Mouse (Mus musculus) hindbrain, embryonic 16.5 days (tissue): ENCODE data around the gene Tex29. TPM values are rescaled to one million over a fixed set of nuclear protein-coding genes. Genes with fewer than 3 reads are reported as not detected.

Source experiments
- ATAC-seq: fragments of 200-750 bp; cut with Nextera tagmentation; 2 replicates; pipeline ENCODE4 v1.8.0; 2017; ENCODE audit warnings: moderate TSS enrichment, moderate library complexity
- H3K27ac ChIP-seq: fragments of 300-500 bp; sonication (generic); 2 replicates; pipeline ENCODE4 v1.5.1; 2014; ENCODE audit warnings: low read depth, mild to moderate bottlenecking, control low read depth, low read length, moderate library complexity
- H3K27me3 ChIP-seq: fragments of 300-500 bp; sonication (generic); replicated peaks from 2 replicates; pipeline ENCODE4 v1.6.1; 2014; ENCODE audit warnings: low read length; ENCODE audit not compliant: control insufficient read depth, insufficient read depth
- H3K36me3 ChIP-seq: fragments of 300-500 bp; sonication (generic); 2 replicates; pipeline ENCODE4 v1.6.1; 2014; ENCODE audit warnings: mild to moderate bottlenecking, low read length, moderate library complexity, mixed read lengths; ENCODE audit not compliant: control insufficient read depth, insufficient read depth
- H3K4me1 ChIP-seq: fragments of 300-500 bp; sonication (generic); 2 replicates; pipeline ENCODE4 v1.6.1; 2014; ENCODE audit warnings: low read depth, low read length; ENCODE audit not compliant: control insufficient read depth, insufficient read depth
- H3K4me2 ChIP-seq: fragments of 300-500 bp; sonication (generic); 2 replicates; pipeline ENCODE4 v1.6.1; 2014; ENCODE audit warnings: mild to moderate bottlenecking, low read length, control low read depth, moderate library complexity
- H3K4me3 ChIP-seq: fragments of 300-500 bp; sonication (generic); 2 replicates; pipeline ENCODE4 v1.5.1; 2014; ENCODE audit warnings: mild to moderate bottlenecking, low read length, control low read depth, moderate library complexity
- H3K9ac ChIP-seq: fragments of 300-500 bp; sonication (generic); 2 replicates; pipeline ENCODE4 v1.6.1; 2014; ENCODE audit warnings: low read depth, mild to moderate bottlenecking, control low read depth, low read length, moderate library complexity
- H3K9me3 ChIP-seq: fragments of 300-500 bp; sonication (generic); 2 replicates; pipeline ENCODE4 v1.6.1; 2014; ENCODE audit warnings: mild to moderate bottlenecking, low read length, moderate library complexity; ENCODE audit not compliant: control insufficient read depth
- whole genome bisulfite sequencing: fragments of 180-500 bp; shearing (Covaris S2); extraction: QIAGEN DNeasy Blood & Tissue Kit; methylation state at CpG from one replicate; pipeline ENCODE4 v1.1.7; 2014; 5-methylcytosine and 5-hydroxymethylcytosine counted together
- polyA plus RNA-seq: library from polyadenylated mRNA; unstranded; fragments of >200 nt; fragmentation: Nextera tagmentation; extraction: Ambion mirVana; gene quantifications from 2 replicates; pipeline ENCODE4 v1.2.1, GENCODE M21; 2015

The Tex29 gene
- polyA plus RNA-seq: 0.26 and 0.49 TPM in 2 replicates

DNA sequence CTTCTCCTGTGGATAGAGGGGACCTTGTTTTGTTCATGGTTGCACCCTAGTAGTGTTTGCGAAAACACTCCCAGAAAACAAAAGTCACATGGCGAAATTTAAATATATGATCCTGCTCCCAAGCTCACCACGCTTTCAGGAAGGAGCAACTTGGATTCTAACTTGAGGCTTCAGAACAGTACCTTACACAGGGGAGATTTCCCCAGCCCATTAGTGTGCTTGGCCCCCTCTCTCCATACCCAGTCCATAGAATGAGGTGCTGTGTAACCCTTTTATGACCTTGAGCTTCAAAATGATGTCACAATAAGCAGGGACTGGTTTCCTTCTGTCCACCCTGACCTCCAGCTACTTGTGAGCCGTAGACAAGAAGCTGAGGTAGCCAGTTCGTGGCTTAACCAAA is at the start of gene Tex29:
TSS of gene Tex29 (plus strand) at position 301 of the 400 bp plus-strand sequence.
- Histone ChIP-seq H3K27ac (peak within 1 kb of the TSS; percentile 54; the same call in 1 of the 2 replicates), H3K36me3 (no peaks in the 10 kb centered on the region; the same call in 1 of the 2 replicates), H3K9me3 (no peaks in the 10 kb centered on the region), H3K9ac (peak within 1 kb of the TSS; percentile 13; the same call in 1 of the 2 replicates), H3K27me3 (no peaks in the 10 kb centered on the region), H3K4me2 (no peak within 1 kb of the TSS), H3K4me1 (peaks cover 26% of the 10 kb centered on the region), H3K4me3 (no peak within 1 kb of the TSS)
- 93% methylated on average over 5 of the region's 5 CpGs for WGBS
- ATAC-seq: no peak

DNA sequence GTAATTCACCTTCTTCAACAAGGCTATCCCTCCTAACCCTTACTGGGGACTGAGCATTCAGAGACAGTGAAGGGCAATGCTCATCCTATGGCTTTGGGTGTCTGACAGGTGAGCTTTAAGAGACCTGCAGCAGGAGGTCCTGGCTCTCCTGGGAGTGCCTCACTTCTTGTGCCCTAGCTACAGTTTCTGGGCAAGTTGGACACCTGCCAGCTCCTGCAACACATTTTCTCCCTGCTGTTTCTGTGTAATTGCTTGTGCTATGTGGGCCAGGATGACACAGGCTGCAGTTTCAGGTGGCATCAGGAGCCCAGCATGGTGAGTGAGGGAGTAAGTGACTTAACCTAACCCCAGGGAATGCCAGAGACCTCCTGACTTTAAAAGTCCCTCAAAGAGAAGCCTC is 45.3 kb upstream of the Tex29 start:
- no peak overlapping the region for H3K9ac ChIP-seq
- H3K27ac ChIP-seq: no peak overlapping the region
- no peaks in the 10 kb centered on the region for H3K9me3 ChIP-seq
- peaks cover 2% of the 10 kb centered on the region; the same call in 1 of the 2 replicates for H3K4me1 ChIP-seq
- no peak for ATAC-seq
- no peak overlapping the region for H3K4me2 ChIP-seq
- H3K27me3 ChIP-seq: no peaks in the 10 kb centered on the region
- peaks cover 10% of the 10 kb centered on the region; the same call in 1 of the 2 replicates for H3K36me3 ChIP-seq
- no peak overlapping the region for H3K4me3 ChIP-seq

DNA sequence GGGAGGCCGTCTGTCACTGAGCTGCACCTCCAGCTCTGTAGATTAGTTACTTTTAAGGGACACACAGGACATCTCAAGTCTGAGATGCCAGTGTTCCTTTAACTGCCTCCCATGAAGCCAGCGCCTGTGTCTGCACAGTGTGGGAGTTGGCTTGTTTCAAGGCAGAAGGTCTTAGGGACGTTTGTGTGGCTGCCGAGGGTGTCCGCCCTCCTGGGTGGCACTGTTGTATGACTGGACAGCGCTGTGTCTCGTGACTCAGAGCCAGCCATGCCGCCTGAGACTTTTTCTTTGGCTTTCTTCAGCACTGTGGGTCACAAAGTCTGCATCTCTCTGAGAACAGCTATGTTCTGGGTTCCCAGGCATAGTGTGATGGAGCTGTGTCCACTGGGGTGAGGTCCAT is 43.1 kb upstream of the Tex29 start:
- no peak overlapping the region for H3K4me2 ChIP-seq
- WGBS: 76% methylated on average over 8 of the region's 8 CpGs
- no peaks in the 10 kb centered on the region for H3K9me3 ChIP-seq
- peak; percentile 41; the same call in 1 of the 2 replicates for ATAC-seq
- H3K36me3 ChIP-seq: peaks cover 12% of the 10 kb centered on the region; the same call in 1 of the 2 replicates
- peaks cover 2% of the 10 kb centered on the region; the same call in 1 of the 2 replicates for H3K4me1 ChIP-seq
- no peak overlapping the region for H3K27ac ChIP-seq
- no peaks in the 10 kb centered on the region for H3K27me3 ChIP-seq
- no peak overlapping the region for H3K9ac ChIP-seq
- H3K4me3 ChIP-seq: no peak overlapping the region

DNA sequence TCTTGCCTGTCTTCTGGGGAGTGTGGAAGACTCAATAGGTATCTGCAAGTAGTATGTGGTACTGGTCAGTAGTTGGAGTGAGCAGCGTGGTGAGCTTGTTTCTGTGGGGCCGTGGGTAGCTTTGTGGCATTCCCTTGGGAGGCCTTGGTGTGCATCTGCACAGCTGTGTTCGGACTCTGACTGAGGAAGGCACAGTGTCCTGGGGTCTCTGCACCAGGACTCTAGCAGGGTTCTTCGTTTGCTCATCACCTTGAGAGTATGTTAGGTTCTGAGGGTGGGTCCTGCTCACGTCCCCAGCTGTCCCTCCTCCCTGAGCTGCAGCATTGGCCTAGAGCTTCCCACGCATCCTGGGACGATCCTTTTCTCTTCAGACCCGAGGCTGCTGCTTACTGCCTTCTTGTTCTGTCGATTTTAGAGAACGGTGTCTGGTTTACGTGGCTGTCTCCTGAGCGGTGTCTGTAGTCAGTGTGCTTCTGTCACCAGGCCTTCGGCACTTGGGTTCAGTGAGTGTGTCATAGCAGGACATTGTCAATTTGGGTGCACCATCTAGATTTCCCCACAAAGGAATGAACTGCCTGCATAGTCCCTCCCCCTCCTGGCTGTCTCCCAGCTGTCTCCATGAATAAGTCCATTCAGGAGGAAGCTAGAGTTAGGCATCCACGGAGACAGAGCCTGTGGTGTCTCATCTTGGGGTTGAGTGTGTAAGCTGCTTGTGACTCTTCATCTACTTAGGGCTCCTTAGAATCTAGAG is 42.4 kb upstream of the Tex29 start:
- WGBS: 63% methylated on average over 13 of the region's 14 CpGs
- ATAC-seq: peak; percentile 80
- H3K27ac ChIP-seq: peak overlapping the region; percentile 49; the same call in 1 of the 2 replicates
- no peaks in the 10 kb centered on the region for H3K27me3 ChIP-seq
- peaks cover 2% of the 10 kb centered on the region; the same call in 1 of the 2 replicates for H3K4me1 ChIP-seq
- no peak overlapping the region for H3K4me2 ChIP-seq
- H3K9ac ChIP-seq: no peak overlapping the region
- peaks cover 6% of the 10 kb centered on the region; the same call in 1 of the 2 replicates for H3K36me3 ChIP-seq
- no peak overlapping the region for H3K4me3 ChIP-seq
- no peaks in the 10 kb centered on the region for H3K9me3 ChIP-seq

DNA sequence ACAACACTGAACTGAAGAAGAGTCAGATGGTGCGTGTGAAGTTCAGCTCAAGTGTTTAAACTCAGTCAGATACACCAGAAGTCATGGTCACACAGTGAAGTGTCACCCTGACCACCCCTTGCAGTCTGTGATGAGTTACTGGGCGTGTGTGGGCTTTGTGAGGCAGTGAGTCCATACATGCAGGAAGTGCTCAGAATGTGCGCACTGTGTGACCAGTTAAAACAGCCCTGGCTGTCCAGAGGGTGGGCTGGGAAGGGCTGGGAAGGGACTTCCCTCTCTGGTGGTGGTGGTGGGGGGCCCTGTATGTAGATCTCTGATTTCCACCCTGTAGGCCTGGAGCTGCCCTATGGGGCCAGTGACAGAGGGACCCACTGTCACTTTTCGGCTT is 41.8 kb upstream of the Tex29 start:
- peak; percentile 50 for ATAC-seq

DNA sequence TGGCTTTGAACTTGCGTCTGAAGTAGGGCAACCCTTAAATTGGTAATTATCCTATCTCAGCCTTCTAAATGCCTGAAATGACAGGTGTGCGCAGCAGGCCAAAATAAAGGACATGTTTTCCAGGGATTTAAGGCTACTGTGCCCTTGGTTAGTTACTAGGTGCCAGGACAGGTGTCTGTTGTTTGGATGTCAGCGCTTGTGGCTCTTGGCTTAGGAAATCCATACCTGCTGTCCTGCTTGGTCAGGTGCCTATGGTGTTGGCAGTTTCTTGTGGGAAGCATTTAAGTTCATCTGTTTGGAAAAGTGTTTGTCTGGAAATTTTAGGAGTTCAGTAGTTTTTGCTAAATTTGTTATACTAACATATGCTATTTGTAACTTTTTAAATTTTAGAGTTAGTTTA is 41.2 kb upstream of the Tex29 start:
- no peak overlapping the region for H3K4me2 ChIP-seq
- no peak for ATAC-seq
- no peak overlapping the region for H3K27ac ChIP-seq
- H3K27me3 ChIP-seq: no peaks in the 10 kb centered on the region
- H3K4me3 ChIP-seq: no peak overlapping the region
- H3K36me3 ChIP-seq: peaks cover 2% of the 10 kb centered on the region; the same call in 1 of the 2 replicates
- no peak overlapping the region for H3K9ac ChIP-seq
- peaks cover 2% of the 10 kb centered on the region; the same call in 1 of the 2 replicates for H3K4me1 ChIP-seq
- 94% methylated on average over 3 of the region's 3 CpGs for WGBS
- no peaks in the 10 kb centered on the region for H3K9me3 ChIP-seq

More for the DNA sequence above, 41.8 kb upstream of the Tex29 start:
- Histone ChIP-seq H3K9ac (no peak overlapping the region), H3K4me2 (no peak overlapping the region), H3K4me3 (no peak overlapping the region), H3K9me3 (no peaks in the 10 kb centered on the region), H3K27ac (peak overlapping the region; percentile 49; the same call in 1 of the 2 replicates), H3K4me1 (peaks cover 2% of the 10 kb centered on the region; the same call in 1 of the 2 replicates), H3K36me3 (peaks cover 2% of the 10 kb centered on the region; the same call in 1 of the 2 replicates), H3K27me3 (no peaks in the 10 kb centered on the region)
- WGBS: 87% methylated on average over 4 of the region's 4 CpGs

DNA sequence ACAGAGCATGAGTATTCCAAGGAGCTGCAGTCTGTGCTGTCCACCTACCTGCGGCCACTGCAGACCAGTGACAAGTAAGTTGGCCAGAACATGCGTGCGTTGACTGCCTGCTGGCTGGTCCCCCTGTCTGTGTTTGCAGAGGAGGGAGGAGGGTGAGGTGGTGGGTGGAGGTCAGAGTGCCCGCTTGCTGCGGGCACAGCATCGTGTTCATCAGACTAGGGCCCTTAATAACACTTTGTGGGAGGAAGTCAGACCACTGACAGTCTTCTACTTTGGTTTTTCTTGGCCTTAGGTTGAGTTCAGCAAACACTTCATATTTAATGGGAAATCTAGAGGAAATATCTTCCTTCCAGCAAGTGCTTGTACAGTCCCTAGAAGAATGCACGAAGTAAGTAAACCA is 39.8 kb upstream of the Tex29 start:
- ATAC-seq: no peak
- H3K36me3 ChIP-seq: peaks cover 7% of the 10 kb centered on the region
- no peak overlapping the region for H3K27ac ChIP-seq

DNA sequence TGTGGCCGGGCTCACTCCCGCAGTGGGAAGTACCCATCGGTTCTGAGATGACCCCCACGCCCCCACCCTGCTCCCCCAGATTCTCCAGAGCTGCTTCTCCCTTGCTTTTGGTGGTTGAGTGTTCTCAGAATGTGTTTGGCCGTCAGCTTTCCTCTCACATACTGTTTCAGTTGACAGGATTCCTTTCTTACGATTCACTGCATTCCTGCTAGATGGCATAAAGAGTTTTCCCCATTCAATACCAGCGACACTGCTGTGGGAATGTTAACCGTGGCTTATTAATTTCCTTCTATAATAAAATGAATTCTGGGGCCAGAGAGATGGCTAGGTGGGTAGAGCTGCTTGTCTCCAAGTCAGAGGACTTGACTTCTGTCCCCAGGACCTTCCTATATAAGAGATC is 38.7 kb upstream of the Tex29 start:
- Histone ChIP-seq H3K9me3 (no peaks in the 10 kb centered on the region), H3K9ac (no peak overlapping the region), H3K4me2 (no peak overlapping the region), H3K4me1 (no peaks in the 10 kb centered on the region), H3K27me3 (no peaks in the 10 kb centered on the region), H3K4me3 (no peak overlapping the region), H3K27ac (no peak overlapping the region), H3K36me3 (peaks cover 14% of the 10 kb centered on the region)
- ATAC-seq: no peak
- 43% methylated on average over 8 of the region's 8 CpGs for WGBS

More for the DNA sequence above, 39.8 kb upstream of the Tex29 start:
- H3K4me3 ChIP-seq: no peak overlapping the region
- no peaks in the 10 kb centered on the region for H3K9me3 ChIP-seq
- no peaks in the 10 kb centered on the region for H3K4me1 ChIP-seq
- no peaks in the 10 kb centered on the region for H3K27me3 ChIP-seq
- no peak overlapping the region for H3K9ac ChIP-seq
- H3K4me2 ChIP-seq: no peak overlapping the region
- WGBS: 92% methylated on average over 7 of the region's 7 CpGs

DNA sequence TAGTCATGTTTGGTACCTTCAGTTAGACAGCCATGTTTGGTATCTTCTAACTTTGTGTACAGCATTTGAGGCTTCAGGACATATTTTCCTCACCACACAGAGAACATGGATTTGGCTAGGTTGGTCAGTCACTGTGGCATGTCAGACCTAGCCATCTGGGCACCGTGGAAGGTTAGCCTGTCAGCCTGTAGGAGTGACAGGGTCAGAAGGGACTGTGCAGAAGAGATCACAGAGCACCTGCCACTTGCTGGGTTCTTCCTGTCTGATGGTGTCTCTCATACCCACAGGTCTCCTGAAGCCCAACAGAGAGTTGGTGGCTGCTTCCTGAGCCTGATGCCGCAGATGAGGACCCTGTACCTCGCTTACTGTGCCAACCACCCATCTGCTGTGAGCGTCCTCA is 35.4 kb upstream of the Tex29 start:
- no peak for ATAC-seq
- no peaks in the 10 kb centered on the region for H3K4me1 ChIP-seq
- H3K27ac ChIP-seq: no peak overlapping the region
- no peak overlapping the region for H3K4me2 ChIP-seq
- no peak overlapping the region for H3K9ac ChIP-seq
- no peaks in the 10 kb centered on the region for H3K27me3 ChIP-seq
- H3K4me3 ChIP-seq: no peak overlapping the region
- peaks cover 32% of the 10 kb centered on the region for H3K36me3 ChIP-seq
- whole genome bisulfite sequencing: 94% methylated on average over 4 of the region's 4 CpGs
- no peaks in the 10 kb centered on the region for H3K9me3 ChIP-seq
